15 mouse cellular contexts compared by ENCODE assay signal in the genomic region with DNA sequence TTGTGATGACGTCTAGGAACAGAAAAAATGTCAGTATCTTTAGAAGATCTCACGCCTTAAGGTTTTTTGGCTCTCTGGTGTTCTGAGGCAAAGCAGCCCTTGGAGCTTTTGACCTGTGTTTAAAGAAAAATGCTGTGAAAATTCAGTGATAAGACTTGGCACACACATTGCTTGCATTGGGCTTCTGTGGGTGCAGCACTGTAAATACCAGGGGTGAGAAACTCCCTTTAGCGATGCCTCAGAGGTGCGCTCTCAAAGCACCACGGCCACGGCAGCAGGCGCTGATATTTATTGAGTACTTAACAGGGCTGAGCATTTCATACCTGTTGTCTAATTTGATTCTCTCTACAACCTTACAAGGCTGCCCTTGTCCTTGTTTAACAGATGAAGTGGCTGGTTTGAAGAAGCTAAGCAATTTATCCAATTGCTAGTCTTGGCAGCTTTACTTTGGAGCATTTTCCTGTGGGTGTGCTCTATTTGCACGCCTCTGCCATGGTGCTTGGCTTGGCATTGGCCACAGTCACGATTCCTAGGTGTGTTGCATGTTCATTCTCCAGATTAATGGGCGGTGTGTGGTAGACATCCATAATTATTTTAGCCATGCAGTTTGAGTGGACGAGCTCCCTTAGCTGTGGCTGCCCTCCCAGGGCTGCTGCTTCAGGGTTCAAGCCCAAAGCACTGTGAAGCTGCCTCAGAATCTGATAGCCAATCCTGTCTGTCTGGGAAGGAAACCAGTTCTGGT. TPM values are rescaled to one million over a fixed set of nuclear protein-coding genes. Genes with fewer than 3 reads are reported as not detected.
A peak's percentile ranks its signal among the peaks of the same experiment; 100 is the strongest.
DNase-seq lines count a peak whose midpoint lies in the region; TF ChIP-seq lines count a peak whose summit lies in the region.
"Had no signal": no experiment of that assay in that cellular context is flagged by ENCODE, and none has a peak within 500 bp of the region (broad histone marks: within the 10 kb centered on the region; RNA-seq: fewer than 3 reads in every experiment).

No protein-coding gene starts in this region.

- H3K4me1 ChIP-seq in thymus, adult 2 months (replicated peaks; ENCODE audit: control insufficient read depth, insufficient read depth, low read length), result peaks cover 56% of the 10 kb centered on the region
- H3K4me1 ChIP-seq in kidney, adult 2 months (ENCODE audit: control insufficient read depth, insufficient read depth, low read length), result peaks cover 23% of the 10 kb centered on the region

- no peaks in the 10 kb centered on the region for H3K27me3 ChIP-seq in thymus, adult 2 months (ENCODE audit: control insufficient read depth, insufficient read depth, low read length)
- H3K27me3 ChIP-seq in kidney, adult 2 months (replicated peaks; ENCODE audit: control insufficient read depth, insufficient read depth, low read length), result no peaks in the 10 kb centered on the region
- H3K27me3 ChIP-seq: CH12.LX; kidney, embryonic 15.5 days; limb, embryonic 12.5 days; neural tube, embryonic 13.5 days had no signal

- H3K27ac ChIP-seq in thymus, adult 2 months (ENCODE audit: control insufficient read depth, insufficient read depth, low read length), result peak overlapping the region; percentile 91
- no peak overlapping the region for H3K27ac ChIP-seq in kidney, adult 2 months (ENCODE audit: insufficient read depth, low read depth, low read length)
- H3K27ac ChIP-seq: hindbrain, embryonic 10.5 days; kidney, embryonic 15.5 days; limb, embryonic 12.5 days; neural tube, embryonic 13.5 days had no signal

- DNase-seq in frontal cortex, postnatal 36 days (ENCODE audit: low spot score in 2 of 2), result peak; percentile 57 to 73
- DNase-seq in frontal cortex, postnatal 25 days (ENCODE audit: low spot score in 2 of 2), result no peak
- DNase-seq in left cerebral cortex, postnatal 25 days (ENCODE audit: low spot score in 2 of 2), result peak; percentile 31 to 83
- DNase-seq in left cerebral cortex, postnatal 10 days (ENCODE audit: extremely low spot score in 1 of 2, low spot score in 2 of 2), result no peak
- no peak for DNase-seq in thymus, adult 2 months
- no peak for DNase-seq in thymus, postnatal 25 days
- DNase-seq in kidney, adult 2 months, result no peak
- no peak for DNase-seq in MN1 (ENCODE audit: low spot score)
- DNase-seq: cerebellum, adult 9-10 months; gastrocnemius, postnatal 36 days had no signal

- TF ChIP-seq POLR2A in thymus, adult 2 months (IDR thresholded peaks at IDR 0.05; ENCODE audit: control insufficient read depth, extremely low read depth, insufficient read depth, low read length, poor library complexity), result no peak
- no peak for TF ChIP-seq POLR2A in kidney, adult 2 months (IDR thresholded peaks at IDR 0.05; ENCODE audit: low read depth, low read length)

- no peak overlapping the region for H3K4me3 ChIP-seq in thymus, adult 2 months (ENCODE audit: control insufficient read depth, insufficient read depth, low read length)
- H3K4me3 ChIP-seq in kidney, adult 2 months (ENCODE audit: insufficient read depth, low read depth, low read length), result no peak overlapping the region
- H3K4me3 ChIP-seq: hindbrain, embryonic 10.5 days; kidney, embryonic 15.5 days; limb, embryonic 12.5 days; neural tube, embryonic 13.5 days had no signal

- no peak for TF ChIP-seq CTCF in thymus, adult 2 months (IDR thresholded peaks at IDR 0.05; ENCODE audit: borderline replicate concordance, control insufficient read depth, extremely low read depth, insufficient read depth, low read length, poor library complexity)
- no peak for TF ChIP-seq CTCF in kidney, adult 2 months (conservative IDR thresholded peaks at IDR 0.05; ENCODE audit: insufficient read depth, insufficient read length, low read depth, low read length)

- H3K36me3 ChIP-seq in thymus, adult 2 months (ENCODE audit: control insufficient read depth, insufficient read depth, low read length), result peaks cover 8% of the 10 kb centered on the region; the same call in 1 of the 2 replicates
- H3K36me3 ChIP-seq in kidney, adult 2 months (ENCODE audit: control insufficient read depth, insufficient read depth, low read length), result no peaks in the 10 kb centered on the region
- H3K36me3 ChIP-seq: neural tube, embryonic 13.5 days had no signal

- intact Hi-C loops in left cerebral cortex, postnatal 25 days (cut with DNase I), result loop anchor here (10.0 kb wide), 1 partner anchor 329 kb away; no protein-coding TSS in a partner anchor
- intact Hi-C loops in left cerebral cortex, postnatal 10 days (cut with DNase I), result no loop called here

- WGBS in thymus, adult 2 months, result 61% methylated on average over 11 of the region's 11 CpGs
- WGBS in kidney, adult 2 months, result 77% methylated on average over 11 of the region's 11 CpGs

RNA-seq across cellular contexts. Expression of gene Nck2, which starts 19.7 kb away (rescaled TPM):
- total RNA-seq in left cerebral cortex, postnatal 25 days (2021), result 10 to 100 TPM; 34.1 to 39.3 TPM
- 10 to 100 TPM; 32.6 to 37.5 TPM for total RNA-seq in left cerebral cortex, postnatal 10 days (2021)
- polyA plus RNA-seq in thymus, adult 2 months (2012; rRNA removed), result 106 and 122 TPM in 2 replicates
- polyA plus RNA-seq in kidney, adult 2 months (2012; rRNA removed), result 19.1 and 23.7 TPM in 2 replicates

Comparison
In these comparisons a context has a peak if more than half of its experiments do, and no peak if none do; other contexts are left out.
1. DNase-seq: peak in frontal cortex, postnatal 36 days (2 of 2) and left cerebral cortex, postnatal 25 days (2 of 2); none in frontal cortex, postnatal 25 days (0 of 2), left cerebral cortex, postnatal 10 days (0 of 2), thymus, adult 2 months (single experiment), thymus, postnatal 25 days (single experiment), kidney, adult 2 months (single experiment) and MN1 (single experiment).